Mouse (Mus musculus): Measurements from ENCODE around the gene Zfp825. TPM values are rescaled to one million over a fixed set of nuclear protein-coding genes. Genes with fewer than 3 reads are reported as not detected.
A peak's percentile ranks its signal among the peaks of the same experiment; 100 is the strongest.
"Not testable (repeated sequence)": the region's sequence is repeated elsewhere in the genome, so short reads cannot be mapped to it uniquely, and the experiment has no call there.

Zfp825 gene
- 8.8 TPM for polyA plus RNA-seq (2021)

GRCm38 (mm10) chr13:74493911-74494679, at the start of gene Zfp825:
TSS of gene Zfp825 (minus strand) at chr13:74493992.
- ChIA-PET POLR2A (no interaction called here), CTCF (no interaction called here)
- peak; percentile 37 for DNase-seq (ENCODE audit: low read depth, low spot score)
- in situ Hi-C loops (cut with MboI; ENCODE audit: low pct_unique_long_range_greater_than_20kb) = no loop called here
- H3K27me3 ChIP-seq = no peaks in the 10 kb centered on the region
- no peak for TF ChIP-seq CTCF (IDR thresholded peaks at IDR 0.05)
- peak; percentile 97 for ATAC-seq

GRCm38 (mm10) chr13:74535418-74535817, 41.6 kb upstream of the Zfp825 start:
- CTCF ChIA-PET; POLR2A ChIA-PET; H3K27me3 ChIP-seq; DNase-seq (ENCODE audit: low read depth, low spot score); ATAC-seq; in situ Hi-C loops (cut with MboI; ENCODE audit: low pct_unique_long_range_greater_than_20kb): not testable (repeated sequence)

GRCm38 (mm10) chr13:74534864-74535263, 41.1 kb upstream of the Zfp825 start:
- H3K27me3 ChIP-seq; in situ Hi-C loops (cut with MboI; ENCODE audit: low pct_unique_long_range_greater_than_20kb); POLR2A ChIA-PET; DNase-seq (ENCODE audit: low read depth, low spot score): not testable (repeated sequence)
- CTCF ChIA-PET = interaction anchor here (1.2 kb wide), 1 partner anchor 183 kb away, joined by 3 read pairs; no protein-coding TSS in a partner anchor
- TF ChIP-seq CTCF (IDR thresholded peaks at IDR 0.05) = peak; percentile 56
- peak; percentile 90 for ATAC-seq

GRCm38 (mm10) chr13:74534096-74534495, 40.3 kb upstream of the Zfp825 start:
- ChIA-PET CTCF (interaction anchor here (1.2 kb wide), 1 partner anchor 182 kb away, joined by 3 read pairs; no protein-coding TSS in a partner anchor), POLR2A (no interaction called here)
- H3K27me3 ChIP-seq = no peaks in the 10 kb centered on the region
- no peak for TF ChIP-seq CTCF (IDR thresholded peaks at IDR 0.05)
- in situ Hi-C loops (cut with MboI; ENCODE audit: low pct_unique_long_range_greater_than_20kb) = no loop called here
- ATAC-seq (no peak), DNase-seq (ENCODE audit: low read depth, low spot score) (no peak)

DNA sequence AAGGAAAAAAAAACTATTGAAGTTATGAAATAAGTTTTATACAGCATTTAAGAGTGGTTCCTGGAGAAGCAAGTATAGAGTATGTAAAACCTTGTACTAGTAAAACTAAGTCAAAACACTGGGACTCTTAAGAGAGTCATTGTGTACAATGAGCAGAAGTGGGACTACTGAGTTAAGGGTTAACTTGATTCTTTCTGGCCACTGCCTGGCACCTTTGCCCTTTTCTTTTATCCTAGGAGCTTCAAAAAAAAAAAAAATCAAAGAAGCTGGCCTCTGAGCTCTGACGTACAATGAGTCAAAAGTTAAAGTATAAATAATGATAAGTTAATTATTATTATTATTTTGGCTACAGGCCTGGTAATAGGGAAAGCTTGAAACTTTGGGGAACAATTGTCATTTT, 37.5 kb upstream of the Zfp825 start:
- DNase-seq (ENCODE audit: low read depth, low spot score); CTCF ChIA-PET; H3K27me3 ChIP-seq; in situ Hi-C loops (cut with MboI; ENCODE audit: low pct_unique_long_range_greater_than_20kb); ATAC-seq; POLR2A ChIA-PET: not testable (repeated sequence)

DNA sequence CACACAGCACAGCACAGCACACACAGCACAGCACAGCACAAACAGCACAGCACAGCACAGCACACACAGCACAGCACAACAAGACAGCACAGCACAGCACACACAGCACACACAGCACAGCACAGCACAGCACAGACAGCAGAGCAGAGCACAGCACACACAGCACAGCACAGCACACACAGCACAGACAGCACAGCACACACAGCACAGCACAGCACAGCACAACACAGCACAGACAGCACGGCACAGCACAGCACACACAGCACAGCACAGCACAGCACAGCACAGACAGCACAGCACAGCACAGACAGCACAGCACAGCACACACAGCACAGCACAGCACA, 35.6 kb upstream of the Zfp825 start:
- ATAC-seq; POLR2A ChIA-PET; DNase-seq (ENCODE audit: low read depth, low spot score); H3K27me3 ChIP-seq; CTCF ChIA-PET; in situ Hi-C loops (cut with MboI; ENCODE audit: low pct_unique_long_range_greater_than_20kb): not testable (repeated sequence)

DNA sequence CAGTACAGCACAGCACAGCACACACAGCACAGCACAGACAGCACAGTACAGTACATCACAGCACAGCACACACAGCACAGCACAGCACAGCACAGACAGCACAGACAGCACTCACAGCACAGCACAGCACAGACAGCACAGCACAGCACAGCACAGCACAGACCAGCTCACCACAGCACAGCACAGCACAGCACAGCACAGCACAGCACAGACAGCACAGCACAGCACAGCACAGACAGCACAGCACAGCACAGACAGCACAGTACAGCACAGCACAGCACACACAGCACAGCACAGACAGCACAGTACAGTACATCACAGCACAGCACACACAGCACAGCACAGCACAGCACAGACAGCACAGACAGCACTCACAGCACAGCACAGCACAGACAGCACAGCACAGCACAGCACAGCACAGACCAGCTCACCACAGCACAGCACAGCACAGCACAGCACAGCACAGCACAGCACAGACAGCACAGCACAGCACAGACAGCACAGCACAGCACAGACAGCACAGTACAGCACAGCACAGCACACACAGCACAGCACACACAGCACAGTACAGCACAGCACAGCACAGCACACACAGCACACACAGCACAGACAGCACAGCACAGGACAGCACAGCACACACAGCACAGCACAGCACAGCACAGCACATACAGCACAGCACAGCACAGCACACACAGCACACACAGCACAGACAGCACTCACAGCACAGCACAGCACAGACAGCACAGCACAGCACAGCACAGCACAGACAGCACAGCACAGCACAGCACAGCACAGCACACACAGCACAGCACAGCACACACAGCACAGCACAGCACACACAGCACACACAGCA, 35.0 kb upstream of the Zfp825 start:
- H3K27me3 ChIP-seq; in situ Hi-C loops (cut with MboI; ENCODE audit: low pct_unique_long_range_greater_than_20kb); CTCF ChIA-PET; POLR2A ChIA-PET; ATAC-seq; DNase-seq (ENCODE audit: low read depth, low spot score): not testable (repeated sequence)

DNA sequence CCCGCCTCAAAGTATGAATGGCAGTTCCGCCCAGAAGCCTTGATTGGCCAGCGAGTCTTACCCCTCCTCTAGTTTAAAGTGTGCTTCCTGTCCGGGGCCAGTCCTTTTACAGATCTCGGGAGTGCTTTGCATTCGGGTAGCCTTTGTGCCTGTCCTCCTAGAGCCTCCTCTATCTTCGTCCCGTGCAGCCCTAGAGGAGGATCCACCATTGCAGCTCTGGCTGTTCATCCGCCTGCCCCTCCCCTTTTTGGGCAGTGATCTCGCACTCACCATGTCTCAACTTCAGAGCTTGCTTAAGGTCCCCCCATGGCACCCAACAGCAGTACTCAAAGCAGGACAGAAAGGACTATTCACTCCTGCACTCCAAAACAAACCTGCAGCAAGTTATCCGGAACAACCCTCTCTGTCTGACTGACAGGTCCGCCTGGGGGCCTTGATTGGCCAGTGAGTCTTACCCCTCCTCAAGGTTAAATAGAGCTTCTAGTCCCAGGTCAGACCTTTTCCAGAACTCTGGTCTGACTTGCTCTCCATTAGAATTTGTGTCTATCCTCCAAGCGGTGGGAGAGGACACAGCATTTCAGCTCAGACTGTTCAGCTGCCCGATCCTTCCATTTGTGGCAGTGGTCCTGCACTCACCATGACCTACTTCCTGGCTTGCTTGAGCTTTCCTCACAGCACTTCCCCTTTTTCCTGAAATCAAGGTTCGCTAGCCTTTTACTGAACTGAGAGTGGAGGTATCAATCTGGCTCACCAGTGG, 28.9 kb upstream of the Zfp825 start:
- peak; percentile 99 for ATAC-seq
- in situ Hi-C loops (cut with MboI; ENCODE audit: low pct_unique_long_range_greater_than_20kb) = loop anchor here (5.0 kb wide), 1 partner anchor 170 kb away; the partner anchor contains the start of genes Ccdc127 and Sdha
- no peak for DNase-seq (ENCODE audit: low read depth, low spot score)
- no peak for TF ChIP-seq CTCF (IDR thresholded peaks at IDR 0.05)
- ChIA-PET CTCF (no interaction called here), POLR2A (no interaction called here)
- H3K27me3 ChIP-seq = no peaks in the 10 kb centered on the region

- ATAC-seq; POLR2A ChIA-PET; H3K27me3 ChIP-seq; DNase-seq (ENCODE audit: low read depth, low spot score); CTCF ChIA-PET: not testable (repeated sequence)
- in situ Hi-C loops (cut with MboI; ENCODE audit: low pct_unique_long_range_greater_than_20kb) = loop anchor here (5.0 kb wide), 1 partner anchor 170 kb away; the partner anchor contains the start of genes Ccdc127 and Sdha
Measured at GRCm38 (mm10) chr13:74522141-74522480, 28.3 kb upstream of the Zfp825 start.

- POLR2A ChIA-PET; CTCF ChIA-PET; in situ Hi-C loops (cut with MboI; ENCODE audit: low pct_unique_long_range_greater_than_20kb); H3K27me3 ChIP-seq; DNase-seq (ENCODE audit: low read depth, low spot score); ATAC-seq: not testable (repeated sequence)
Measured at GRCm38 (mm10) chr13:74507981-74508380, 14.2 kb upstream of the Zfp825 start.

DNA sequence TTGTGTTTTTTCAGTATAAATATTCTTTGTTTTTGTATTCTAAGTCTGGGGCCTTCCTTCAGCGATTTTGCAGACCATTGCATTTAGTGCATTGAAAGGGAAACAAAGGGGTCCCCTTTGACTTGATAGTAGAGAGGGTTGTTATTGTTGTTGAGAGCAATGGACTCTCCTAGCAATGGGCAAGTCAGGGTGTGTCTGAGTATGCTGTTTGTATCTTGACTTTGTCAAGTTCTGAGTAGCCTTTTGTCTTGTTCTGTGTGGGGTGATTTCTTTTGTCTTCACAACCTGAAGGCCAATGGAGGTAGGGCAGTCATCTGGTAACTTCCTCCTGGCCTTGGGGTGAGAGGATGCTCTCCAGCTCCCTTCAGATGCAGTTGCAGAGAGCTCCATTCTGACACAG, 9.1 kb upstream of the Zfp825 start:
- POLR2A ChIA-PET; DNase-seq (ENCODE audit: low read depth, low spot score); ATAC-seq; CTCF ChIA-PET; in situ Hi-C loops (cut with MboI; ENCODE audit: low pct_unique_long_range_greater_than_20kb); H3K27me3 ChIP-seq: not testable (repeated sequence)

DNA sequence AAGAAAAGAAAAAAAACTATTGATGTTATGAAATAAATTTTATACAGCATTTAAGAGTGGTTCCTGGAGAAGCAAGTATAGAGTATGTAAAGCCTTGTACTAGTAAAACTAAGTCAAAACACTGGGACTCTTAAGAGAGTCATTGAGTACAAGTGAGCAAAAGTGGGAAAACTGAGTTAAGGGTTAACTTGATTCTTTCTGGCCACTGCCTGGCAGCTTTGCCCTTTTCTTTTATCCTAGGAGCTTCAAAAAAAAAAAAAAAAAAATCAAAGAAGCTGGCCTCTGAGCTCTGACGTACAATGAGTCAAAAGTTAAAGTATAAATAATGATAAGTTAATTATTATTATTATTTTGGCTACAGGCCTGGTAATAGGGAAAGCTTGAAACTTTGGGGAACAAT, 5.9 kb upstream of the Zfp825 start:
- in situ Hi-C loops (cut with MboI; ENCODE audit: low pct_unique_long_range_greater_than_20kb); POLR2A ChIA-PET; H3K27me3 ChIP-seq; CTCF ChIA-PET; DNase-seq (ENCODE audit: low read depth, low spot score); ATAC-seq: not testable (repeated sequence)

DNA sequence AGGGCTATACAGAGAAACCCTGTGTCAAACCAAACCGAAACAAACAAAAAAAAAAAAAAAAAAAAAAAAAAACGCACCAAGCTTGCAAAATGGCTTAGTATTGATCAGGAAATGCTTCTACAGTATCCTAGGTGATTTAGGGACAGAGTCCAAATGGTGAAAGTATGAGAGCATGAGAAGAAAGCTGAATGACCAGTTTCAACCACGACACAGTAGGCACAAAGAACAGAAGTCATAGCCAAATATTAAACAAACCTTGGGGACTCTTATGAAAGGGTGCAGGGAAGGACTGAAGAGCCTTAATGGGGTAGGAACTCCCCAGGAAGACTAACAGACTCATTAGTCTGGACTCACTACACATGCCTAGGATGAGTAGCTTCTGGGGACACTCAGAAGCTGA, 9.5 kb downstream of the Zfp825 start:
- in situ Hi-C loops (cut with MboI; ENCODE audit: low pct_unique_long_range_greater_than_20kb); DNase-seq (ENCODE audit: low read depth, low spot score); ATAC-seq; CTCF ChIA-PET; H3K27me3 ChIP-seq; POLR2A ChIA-PET: not testable (repeated sequence)

DNA sequence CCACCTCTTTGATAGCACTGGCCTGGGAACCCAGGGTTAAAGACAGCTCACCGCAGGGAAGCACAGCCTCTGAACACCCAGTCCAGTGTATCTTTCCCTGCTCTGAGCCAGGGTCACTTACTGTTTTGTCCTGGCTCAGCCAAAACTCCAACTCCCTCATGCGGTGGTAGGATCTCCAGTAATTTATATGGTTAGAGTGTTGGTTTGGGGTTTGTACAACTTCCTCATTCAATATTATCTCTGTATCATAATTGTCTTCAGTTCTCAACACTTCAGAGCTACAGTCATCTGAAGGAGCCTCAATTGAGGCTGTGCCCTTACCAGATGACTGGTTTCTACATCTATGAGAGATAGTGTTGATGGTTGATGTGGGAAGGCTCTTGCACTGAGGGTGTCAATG, 22.3 kb downstream of the Zfp825 start:
- CTCF ChIA-PET; DNase-seq (ENCODE audit: low read depth, low spot score); H3K27me3 ChIP-seq; in situ Hi-C loops (cut with MboI; ENCODE audit: low pct_unique_long_range_greater_than_20kb); ATAC-seq; POLR2A ChIA-PET: not testable (repeated sequence)

Data from Patski (cell line).